ENCODE assay signal across 8 mouse cellular contexts in the genomic region with DNA sequence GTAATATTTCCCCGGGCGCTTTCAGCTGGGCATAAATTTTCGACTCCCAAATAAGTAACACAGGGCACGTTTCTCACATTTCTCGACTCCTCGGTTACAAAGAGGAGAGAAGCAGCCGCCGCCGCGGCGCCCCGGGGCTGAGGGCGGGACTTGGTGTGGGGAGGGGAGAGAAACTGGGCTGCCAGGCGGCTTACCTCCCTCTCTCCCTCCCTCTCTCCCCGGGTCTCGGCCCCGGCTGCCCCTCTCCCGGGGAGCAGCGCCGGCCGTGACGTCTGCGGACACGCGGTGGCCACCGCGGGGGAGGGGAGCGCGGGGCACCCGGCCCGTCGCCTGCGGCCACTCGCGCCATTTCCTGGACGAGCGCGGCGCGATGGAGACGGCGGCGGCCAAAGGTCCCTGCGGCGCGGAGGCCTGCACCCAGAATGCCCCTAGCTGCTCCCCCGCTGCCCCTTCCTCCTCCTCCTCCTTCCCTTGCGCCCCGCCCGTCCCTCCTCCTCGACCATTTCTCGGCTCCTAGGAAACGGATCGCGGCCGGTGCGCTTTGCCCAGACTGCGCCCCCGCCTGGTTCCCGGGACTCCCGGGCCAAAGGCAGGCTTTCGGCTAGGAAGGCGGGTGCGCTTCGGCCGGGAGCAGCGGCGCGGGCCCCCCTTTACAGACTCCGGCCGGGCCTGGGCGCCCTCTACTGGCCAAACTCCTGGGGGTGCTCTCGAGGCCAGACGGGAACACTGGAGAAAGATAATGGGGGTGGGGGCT. TPM values are rescaled to one million over a fixed set of nuclear protein-coding genes. Genes with fewer than 3 reads are reported as not detected.
DNase-seq lines count a peak whose midpoint lies in the region; ATAC-seq and TF ChIP-seq lines count a peak whose summit lies in the region.

No protein-coding gene starts in this region.

- ATAC-seq in CD4-positive, CD25-positive, alpha-beta regulatory T cell, adult 4 months, result no peak
- peak; percentile 50 for ATAC-seq in embryonic facial prominence, embryonic 12.5 days (ENCODE audit: insufficient number of reproducible peaks, insufficient read depth, low FRiP score, low TSS enrichment)
- peak; percentile 74 for ATAC-seq in limb, embryonic 13.5 days (ENCODE audit: low FRiP score, low read depth)
- peak; percentile 82 for ATAC-seq in midbrain, postnatal 0 days (ENCODE audit: low FRiP score)

- H3K27ac ChIP-seq in embryonic facial prominence, embryonic 12.5 days, result peak overlapping the region; percentile 100
- H3K27ac ChIP-seq in limb, embryonic 13.5 days, result peak overlapping the region; percentile 99
- H3K27ac ChIP-seq in midbrain, postnatal 0 days (ENCODE audit: low read depth, low read length), result peak overlapping the region; percentile 93

- H3K4me2 ChIP-seq in embryonic facial prominence, embryonic 12.5 days (replicated peaks), result peak overlapping the region; percentile 82
- peak overlapping the region; percentile 88 for H3K4me2 ChIP-seq in limb, embryonic 13.5 days (replicated peaks)
- peak overlapping the region; percentile 76 for H3K4me2 ChIP-seq in midbrain, postnatal 0 days (ENCODE audit: low read depth, low read length, poor library complexity, severe bottlenecking)

- peaks cover 22% of the 10 kb centered on the region for H3K4me1 ChIP-seq in embryonic facial prominence, embryonic 12.5 days
- peaks cover 21% of the 10 kb centered on the region for H3K4me1 ChIP-seq in limb, embryonic 13.5 days
- no peaks in the 10 kb centered on the region for H3K4me1 ChIP-seq in midbrain, postnatal 0 days (ENCODE audit: insufficient read depth, low read length)

- H3K9me3 ChIP-seq in embryonic facial prominence, embryonic 12.5 days, result no peaks in the 10 kb centered on the region
- no peaks in the 10 kb centered on the region for H3K9me3 ChIP-seq in limb, embryonic 13.5 days
- no peaks in the 10 kb centered on the region for H3K9me3 ChIP-seq in midbrain, postnatal 0 days (ENCODE audit: low read length)

- H3K4me3 ChIP-seq in embryonic facial prominence, embryonic 12.5 days, result peak overlapping the region; percentile 89
- peak overlapping the region; percentile 82 for H3K4me3 ChIP-seq in limb, embryonic 13.5 days
- peak overlapping the region; percentile 79 for H3K4me3 ChIP-seq in midbrain, postnatal 0 days (ENCODE audit: low read depth, low read length)

- H3K9ac ChIP-seq in embryonic facial prominence, embryonic 12.5 days, result peak overlapping the region; percentile 95
- peak overlapping the region; percentile 94 for H3K9ac ChIP-seq in limb, embryonic 13.5 days
- peak overlapping the region; percentile 86 for H3K9ac ChIP-seq in midbrain, postnatal 0 days (replicated peaks; ENCODE audit: low read length, poor library complexity, severe bottlenecking)

- DNase-seq in CD4-positive, CD25-positive, alpha-beta regulatory T cell, adult 2 months (ENCODE audit: low read depth, low spot score), result peak; percentile 61
- peak; percentile 83 for DNase-seq in heart, adult 8-10 months (ENCODE audit: low spot score)
- peak; percentile 88 to 92 for DNase-seq in kidney, adult 8-10 months
- DNase-seq in midbrain, postnatal 0 days (ENCODE audit: low spot score), result peak; percentile 93
- peak; percentile 23 for DNase-seq in splenic B cell, adult 2 months (ENCODE audit: low read depth, low spot score)

- under 1% methylated on average over 57 of the region's 74 CpGs for WGBS in embryonic facial prominence, embryonic 12.5 days
- 1% methylated on average over 60 of the region's 74 CpGs for WGBS in limb, embryonic 13.5 days
- WGBS in midbrain, postnatal 0 days, result under 1% methylated on average over 35 of the region's 74 CpGs

- TF ChIP-seq CTCF in midbrain, postnatal 0 days (IDR thresholded peaks at IDR 0.05), result peak; percentile 84

- no peaks in the 10 kb centered on the region for H3K36me3 ChIP-seq in embryonic facial prominence, embryonic 12.5 days
- H3K36me3 ChIP-seq in limb, embryonic 13.5 days, result peaks cover 5% of the 10 kb centered on the region
- H3K36me3 ChIP-seq in midbrain, postnatal 0 days (ENCODE audit: insufficient read depth, low read length), result no peaks in the 10 kb centered on the region
- H3K36me3 ChIP-seq in splenic B cell, adult 2 months (ENCODE audit: control insufficient read depth, insufficient read depth, low read length, poor library complexity, severe bottlenecking), result no peaks in the 10 kb centered on the region

- H3K27me3 ChIP-seq in embryonic facial prominence, embryonic 12.5 days, result no peaks in the 10 kb centered on the region
- no peaks in the 10 kb centered on the region for H3K27me3 ChIP-seq in limb, embryonic 13.5 days
- no peaks in the 10 kb centered on the region for H3K27me3 ChIP-seq in midbrain, postnatal 0 days (ENCODE audit: insufficient read depth, low read length)
- H3K27me3 ChIP-seq in splenic B cell, adult 2 months (ENCODE audit: control insufficient read depth, insufficient read depth, low read length, poor library complexity, severe bottlenecking), result peaks cover 2% of the 10 kb centered on the region; the same call in 1 of the 2 replicates

RNA-seq across cellular contexts. Expression of gene Kctd15, which starts 1.3 kb away (rescaled TPM):
- not detected for polyA plus RNA-seq in CD4-positive, CD25-positive, alpha-beta regulatory T cell, adult 4 months (2017; shearing (Covaris generic))
- 54.5 and 61.6 TPM in 2 replicates for polyA plus RNA-seq in embryonic facial prominence, embryonic 12.5 days (2016; fragmentation: Nextera tagmentation; extraction: Ambion mirVana)
- total RNA-seq in heart, adult 8-10 months (2022), result 1 to 10 TPM; 2.4 to 3.9 (median 3.2) TPM
- 42.8 and 45.7 TPM in 2 replicates for polyA plus RNA-seq in limb, embryonic 13.5 days (2015; fragmentation: Nextera tagmentation; extraction: Ambion mirVana)
- total RNA-seq in midbrain, postnatal 0 days (2014; rRNA removed), result 61.3 and 69.1 TPM in 2 replicates
- 15.0 and 15.7 TPM in 2 replicates for polyA plus RNA-seq in midbrain, postnatal 0 days (2015; fragmentation: Nextera tagmentation; extraction: Ambion mirVana)

Comparison
In these comparisons a context has a peak if more than half of its experiments do, and no peak if none do; other contexts are left out.
1. DNase-seq: peak in every context shown above with its lines; median percentile 93 in midbrain, postnatal 0 days; 90 in kidney, adult 8-10 months; 83 in heart, adult 8-10 months; 61 in CD4-positive, CD25-positive, alpha-beta regulatory T cell, adult 2 months; 23 in splenic B cell, adult 2 months.
2. RNA of gene Kctd15, which starts 1.3 kb away (polyA plus RNA-seq): 54.5 to 61.6 TPM in embryonic facial prominence, embryonic 12.5 days, 42.8 to 45.7 TPM in limb, embryonic 13.5 days and 15.0 to 15.7 TPM in midbrain, postnatal 0 days; not detected in CD4-positive, CD25-positive, alpha-beta regulatory T cell, adult 4 months; every median in the first group is over 10 times any median in the second.
3. Peak in every context shown above with its lines, with median percentiles within 50 percentile points of each other: H3K27ac ChIP-seq, H3K4me2 ChIP-seq, H3K4me3 ChIP-seq and H3K9ac ChIP-seq.